Mouse (Mus musculus) monocyte, adult 5-6 weeks (primary cell): ENCODE measurements around the gene Olfr729. TPM values are rescaled to one million over a fixed set of nuclear protein-coding genes. Genes with fewer than 3 reads are reported as not detected.

ENCODE experiments used
- ATAC-seq: fragments of 153-309, 156-312 bp; replicated peaks from 2 replicates; pipeline ENCODE4 v1.8.0; 2017; ENCODE audit warnings: mild to moderate bottlenecking; ENCODE audit not compliant: low TSS enrichment, insufficient number of reproducible peaks, severe bottlenecking, poor library complexity, low FRiP score
- total RNA-seq: library from RNA; stranded (forward); fragments of 200-1000, 200-491, 200-594 nt; gene quantifications from 3 replicates; pipeline ENCODE4 v1.2.3, GENCODE M21; 2017

The Olfr729 gene
- not detected in 3 replicates for total RNA-seq

DNA sequence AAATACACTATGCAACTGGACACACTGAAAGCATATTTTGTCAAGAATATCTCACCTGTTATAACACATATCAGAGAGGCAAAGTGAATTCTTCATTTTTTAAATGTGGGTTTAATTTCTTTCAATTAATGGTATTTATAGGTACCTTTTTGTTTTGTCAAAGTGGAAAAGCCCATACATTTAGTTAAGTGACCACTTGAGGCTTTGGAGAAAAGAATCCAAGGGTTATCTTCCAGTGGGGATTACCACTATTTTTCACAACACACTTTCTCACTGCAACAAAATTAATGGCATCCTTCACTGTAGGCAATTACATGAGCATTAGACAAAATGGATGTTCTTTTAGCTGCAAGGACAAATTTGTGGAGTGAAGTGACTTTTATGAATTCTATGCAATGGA, at the start of gene Olfr729:
TSS of gene Olfr729 (minus strand) at position 101 of the 400 bp plus-strand sequence.
- ATAC-seq, result no peak

DNA sequence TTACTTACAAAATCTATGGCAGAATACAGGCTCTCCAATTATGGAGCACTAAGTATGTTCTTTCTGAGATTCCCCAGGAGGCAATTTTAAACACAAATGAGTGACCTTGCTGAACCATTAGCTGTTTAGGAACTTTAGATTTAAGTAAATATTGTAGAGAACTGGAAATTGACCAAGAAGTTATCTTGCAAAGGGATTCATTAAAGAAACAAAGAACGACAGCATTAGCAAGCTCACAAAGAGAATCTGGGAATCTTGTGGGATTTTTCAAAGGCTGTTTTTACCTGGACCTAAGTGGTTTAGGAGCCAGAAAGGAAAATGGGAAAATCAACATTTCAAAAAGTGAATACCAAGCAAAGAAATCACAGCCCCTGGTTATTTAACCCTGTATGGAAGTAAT, 35.4 kb upstream of the Olfr729 start, which contains the start of gene Olfr730:
TSS of gene Olfr730 (minus strand) at position 101 of the 400 bp plus-strand sequence.
- ATAC-seq, result no peak

DNA sequence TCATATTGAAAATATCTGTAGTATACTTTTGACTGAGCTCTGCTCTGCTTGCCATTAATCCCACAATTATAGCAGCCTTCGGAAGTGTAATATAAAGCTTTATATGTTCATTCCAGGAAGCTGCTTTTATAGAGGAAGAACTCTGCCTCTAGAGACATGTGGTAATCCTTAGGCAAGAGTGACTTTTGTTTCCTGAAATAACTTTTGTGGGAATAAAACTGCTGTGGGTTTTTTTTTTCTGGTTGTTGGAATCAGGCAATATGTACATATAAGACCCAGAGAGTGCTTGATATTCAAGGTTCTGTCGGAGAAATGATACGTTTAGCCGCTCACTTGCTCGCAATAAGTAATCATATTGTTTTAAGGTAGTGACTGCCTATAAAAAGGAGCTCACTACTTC, 10.1 kb downstream of the Olfr729 start, which contains the start of gene Olfr728:
TSS of gene Olfr728 (minus strand) at position 101 of the 400 bp plus-strand sequence.
- no peak for ATAC-seq

DNA sequence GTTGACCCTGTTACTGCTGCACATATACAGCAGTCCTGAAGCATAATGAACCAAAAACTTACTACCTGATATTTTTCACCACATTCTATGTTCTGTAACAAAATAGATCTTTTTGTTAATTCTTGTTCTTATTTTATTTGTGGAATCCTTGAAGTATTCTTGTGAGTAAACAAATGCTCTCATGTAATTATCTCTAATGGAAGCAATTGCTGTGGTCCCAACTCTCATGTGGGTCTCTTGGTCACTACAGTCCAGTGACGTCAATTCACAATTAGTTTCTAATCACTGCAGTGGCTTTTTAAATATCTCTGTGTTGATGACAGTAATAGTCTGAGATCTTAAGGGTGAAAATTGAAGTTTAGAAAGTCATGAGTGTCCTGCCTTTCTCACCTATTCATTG, 29.8 kb downstream of the Olfr729 start, which contains the start of gene Olfr727:
TSS of gene Olfr727 (plus strand) at position 301 of the 400 bp plus-strand sequence.
- no peak for ATAC-seq

Other genes with a start within 250 kb of the Olfr729 start
- gene Olfr723, start 221.1 kb downstream of the Olfr729 start, total RNA-seq, result not detected in 3 replicates
- gene Olfr724, start 189.6 kb downstream of the Olfr729 start, total RNA-seq, result not detected in 3 replicates
- gene Olfr725, start 112.5 kb downstream of the Olfr729 start, total RNA-seq, result not detected in 3 replicates
- not detected in 3 replicates for gene Olfr726, start 62.0 kb downstream of the Olfr729 start, total RNA-seq
- gene Olfr727, start 29.7 kb downstream of the Olfr729 start, total RNA-seq, result not detected in 3 replicates
- gene Olfr728, start 10.2 kb downstream of the Olfr729 start, total RNA-seq, result not detected in 3 replicates
- gene Olfr730, start 35.3 kb upstream of the Olfr729 start, total RNA-seq, result not detected in 3 replicates
- not detected in 3 replicates for gene Olfr731, start 89.0 kb upstream of the Olfr729 start, total RNA-seq
- not detected in 3 replicates for gene Olfr732, start 131.3 kb upstream of the Olfr729 start, total RNA-seq
- not detected in 3 replicates for gene Olfr733, start 148.6 kb upstream of the Olfr729 start, total RNA-seq
- not detected in 3 replicates for gene Olfr734, start 173.9 kb upstream of the Olfr729 start, total RNA-seq
- gene Olfr735, start 196.0 kb upstream of the Olfr729 start, total RNA-seq, result not detected in 3 replicates
- gene Tlr11, start 205.0 kb upstream of the Olfr729 start, total RNA-seq, result 0.29 to 0.96 TPM in 2 of 3 replicates, not detected in the other
- not detected in 3 replicates for gene Olfr736, start 228.3 kb upstream of the Olfr729 start, total RNA-seq